16 mouse cellular contexts compared by ENCODE assay signal in genomic region chr3:101606861-101607455, GRCm38 (mm10). TPM values are rescaled to one million over a fixed set of nuclear protein-coding genes. Genes with fewer than 3 reads are reported as not detected.
DNase-seq lines count a peak whose midpoint lies in the region; ATAC-seq and TF ChIP-seq lines count a peak whose summit lies in the region.
"Had no signal": no experiment of that assay in that cellular context is flagged by ENCODE, and none has a peak within 500 bp of the region (broad histone marks: within the 10 kb centered on the region; RNA-seq: fewer than 3 reads in every experiment).

No protein-coding gene starts in this region.

- H3K9ac ChIP-seq in midbrain, postnatal 0 days (replicated peaks; ENCODE audit: low read length, poor library complexity, severe bottlenecking), result no peak overlapping the region
- H3K9ac ChIP-seq in midbrain, embryonic 13.5 days (replicated peaks), result no peak overlapping the region
- no peak overlapping the region for H3K9ac ChIP-seq in stomach, postnatal 0 days (ENCODE audit: low read length)
- H3K9ac ChIP-seq: intestine, embryonic 15.5 days; liver, embryonic 12.5 days; stomach, embryonic 15.5 days had no signal

- no peak for TF ChIP-seq EP300 in stomach, postnatal 0 days (optimal IDR thresholded peaks at IDR 0.05)

- ATAC-seq in midbrain, postnatal 0 days (ENCODE audit: low FRiP score), result no peak
- ATAC-seq in midbrain, embryonic 13.5 days, result no peak
- ATAC-seq in stomach, postnatal 0 days (ENCODE audit: low FRiP score, low TSS enrichment), result no peak
- ATAC-seq: intestine, embryonic 15.5 days; liver, embryonic 12.5 days; Patski had no signal

- H3K27ac ChIP-seq in gastrocnemius, adult 2 months, result no peak overlapping the region
- H3K27ac ChIP-seq in midbrain, postnatal 0 days (ENCODE audit: low read depth, low read length), result no peak overlapping the region
- no peak overlapping the region for H3K27ac ChIP-seq in midbrain, embryonic 13.5 days
- no peak overlapping the region for H3K27ac ChIP-seq in stomach, postnatal 0 days (replicated peaks)
- H3K27ac ChIP-seq in limb, embryonic 10.5 days, result no peak overlapping the region
- H3K27ac ChIP-seq: hindbrain, embryonic 10.5 days; intestine, embryonic 15.5 days; liver, embryonic 12.5 days; stomach, embryonic 15.5 days had no signal

- H3K27me3 ChIP-seq in midbrain, postnatal 0 days (ENCODE audit: insufficient read depth, low read length), result no peaks in the 10 kb centered on the region
- peaks cover 10% of the 10 kb centered on the region; the same call in 1 of the 2 replicates for H3K27me3 ChIP-seq in midbrain, embryonic 13.5 days
- no peaks in the 10 kb centered on the region for H3K27me3 ChIP-seq in stomach, postnatal 0 days (ENCODE audit: control insufficient read depth, insufficient read depth, low read length)
- peaks cover 7% of the 10 kb centered on the region; the same call in 1 of the 2 replicates for H3K27me3 ChIP-seq in limb, embryonic 10.5 days (ENCODE audit: low read depth, poor library complexity, severe bottlenecking)
- H3K27me3 ChIP-seq: CH12.LX; intestine, embryonic 15.5 days; Patski; stomach, embryonic 15.5 days had no signal

- H3K4me1 ChIP-seq in midbrain, postnatal 0 days (ENCODE audit: insufficient read depth, low read length), result peaks cover 4% of the 10 kb centered on the region; the same call in 1 of the 2 replicates
- peaks cover 38% of the 10 kb centered on the region for H3K4me1 ChIP-seq in midbrain, embryonic 13.5 days (replicated peaks)
- H3K4me1 ChIP-seq in stomach, postnatal 0 days (replicated peaks; ENCODE audit: control insufficient read depth, insufficient read depth), result no peaks in the 10 kb centered on the region; the same call in 1 of the 2 replicates
- peaks cover 46% of the 10 kb centered on the region for H3K4me1 ChIP-seq in limb, embryonic 10.5 days

- 77% methylated on average over 7 of the region's 7 CpGs for WGBS in midbrain, postnatal 0 days
- 81% methylated on average over 7 of the region's 7 CpGs for WGBS in midbrain, embryonic 13.5 days
- 57% methylated on average over 7 of the region's 7 CpGs for WGBS in stomach, postnatal 0 days
- 83% methylated on average over 7 of the region's 7 CpGs for WGBS in limb, embryonic 10.5 days

- 0 out of 2 replicates have a peak, but pooled peaks have one; percentile 8 for TF ChIP-seq CTCF in gastrocnemius, adult 2 months (IDR thresholded peaks at IDR 0.05)
- no peak for TF ChIP-seq CTCF in midbrain, postnatal 0 days (IDR thresholded peaks at IDR 0.05)
- peak; percentile 29 for TF ChIP-seq CTCF in stomach, postnatal 0 days (IDR thresholded peaks at IDR 0.05; ENCODE audit: low read depth)

- H3K36me3 ChIP-seq in midbrain, postnatal 0 days (ENCODE audit: insufficient read depth, low read length), result no peaks in the 10 kb centered on the region
- H3K36me3 ChIP-seq in midbrain, embryonic 13.5 days, result no peaks in the 10 kb centered on the region
- no peaks in the 10 kb centered on the region for H3K36me3 ChIP-seq in stomach, postnatal 0 days (ENCODE audit: control insufficient read depth, insufficient read depth, low read length)
- no peaks in the 10 kb centered on the region for H3K36me3 ChIP-seq in limb, embryonic 10.5 days
- H3K36me3 ChIP-seq: hindbrain, embryonic 10.5 days; intestine, embryonic 15.5 days; liver, embryonic 12.5 days; stomach, embryonic 15.5 days had no signal

- H3K4me2 ChIP-seq in midbrain, postnatal 0 days (ENCODE audit: low read depth, low read length, poor library complexity, severe bottlenecking), result no peak overlapping the region
- no peak overlapping the region for H3K4me2 ChIP-seq in midbrain, embryonic 13.5 days (replicated peaks)
- H3K4me2 ChIP-seq in stomach, postnatal 0 days (replicated peaks; ENCODE audit: low read depth), result no peak overlapping the region
- H3K4me2 ChIP-seq: intestine, embryonic 15.5 days; liver, embryonic 12.5 days; midbrain, embryonic 11.5 days; stomach, embryonic 15.5 days had no signal

- H3K9me3 ChIP-seq in midbrain, postnatal 0 days (ENCODE audit: low read length), result no peaks in the 10 kb centered on the region
- no peaks in the 10 kb centered on the region for H3K9me3 ChIP-seq in midbrain, embryonic 13.5 days
- H3K9me3 ChIP-seq in stomach, postnatal 0 days (ENCODE audit: control insufficient read depth, low read length), result no peaks in the 10 kb centered on the region
- no peaks in the 10 kb centered on the region for H3K9me3 ChIP-seq in limb, embryonic 10.5 days (replicated peaks)
- H3K9me3 ChIP-seq: hindbrain, embryonic 10.5 days; intestine, embryonic 15.5 days; liver, embryonic 12.5 days; stomach, embryonic 15.5 days had no signal

- peak; percentile 61 for DNase-seq in gastrocnemius, adult 2 months
- no peak for DNase-seq in gastrocnemius, postnatal 14 days
- DNase-seq in midbrain, postnatal 0 days (ENCODE audit: low spot score), result peak; percentile 62
- DNase-seq in gonadal fat pad, adult 2 months (ENCODE audit: low read depth), result peak; percentile 99
- DNase-seq in stomach, postnatal 0 days (ENCODE audit: low spot score), result no peak
- DNase-seq in limb, embryonic 10.5 days (ENCODE audit: low spot score), result no peak
- DNase-seq: cerebellum, adult 18-20 months; gastrocnemius, postnatal 36 days had no signal

- intact Hi-C loops in gastrocnemius, adult 2 months (cut with DNase I), result loop anchor here (5.0 to 10.0 kb wide), 2 partner anchors 95 to 682 kb away; partner anchors contain the start of gene Trim45
- intact Hi-C loops in gastrocnemius, postnatal 14 days (cut with DNase I; ENCODE audit: low total_unique reads), result loop anchor here (10.0 kb wide), 2 partner anchors 52 to 102 kb away; no protein-coding TSS in a partner anchor

- no peak overlapping the region for H3K4me3 ChIP-seq in gastrocnemius, adult 2 months
- no peak overlapping the region for H3K4me3 ChIP-seq in midbrain, postnatal 0 days (ENCODE audit: low read depth, low read length)
- no peak overlapping the region for H3K4me3 ChIP-seq in midbrain, embryonic 13.5 days (replicated peaks)
- H3K4me3 ChIP-seq in stomach, postnatal 0 days (ENCODE audit: low read depth, low read length), result no peak overlapping the region
- H3K4me3 ChIP-seq in limb, embryonic 10.5 days, result no peak overlapping the region
- H3K4me3 ChIP-seq: hindbrain, embryonic 10.5 days; intestine, embryonic 15.5 days; liver, embryonic 12.5 days; stomach, embryonic 15.5 days had no signal

RNA-seq across cellular contexts. Expression of gene Atp1a1, which starts 2.5 kb away (rescaled TPM):
- 10 to 100 TPM; 80.1 to 81.1 TPM for total RNA-seq in gastrocnemius, adult 2 months (2021)
- total RNA-seq in gastrocnemius, postnatal 14 days (2021), result 10 to 100 TPM; 54.3 to 64.5 TPM
- 211 and 235 TPM in 2 replicates for total RNA-seq in midbrain, postnatal 0 days (2014; rRNA removed)
- polyA plus RNA-seq in midbrain, postnatal 0 days (2015; fragmentation: Nextera tagmentation; extraction: Ambion mirVana), result 54.7 and 56.7 TPM in 2 replicates
- polyA plus RNA-seq in midbrain, embryonic 13.5 days (2015; fragmentation: Nextera tagmentation; extraction: Ambion mirVana), result 37.8 and 40.6 TPM in 2 replicates
- polyA plus RNA-seq in gonadal fat pad, adult 2 months (2012; rRNA removed), result 257 and 292 TPM in 2 replicates
- polyA plus RNA-seq in stomach, postnatal 0 days (2015; fragmentation: Nextera tagmentation; extraction: Ambion mirVana), result 132 and 138 TPM in 2 replicates
- 47.7 and 53.7 TPM in 2 replicates for polyA plus RNA-seq in limb, embryonic 10.5 days (2016; fragmentation: Nextera tagmentation; extraction: Ambion mirVana)

Comparison
In these comparisons a context has a peak if more than half of its experiments do, and no peak if none do; other contexts are left out.
1. DNase-seq: peak in gastrocnemius, adult 2 months (single experiment), midbrain, postnatal 0 days (single experiment) and gonadal fat pad, adult 2 months (single experiment); none in gastrocnemius, postnatal 14 days (single experiment), stomach, postnatal 0 days (single experiment) and limb, embryonic 10.5 days (single experiment).